Mouse (Mus musculus): ENCODE measurements around the gene Gm44596.

- TF ChIP-seq POLR2A (IDR thresholded peaks at IDR 0.05; ENCODE audit: insufficient read depth, low read depth, low read length) (no peak), CTCF (IDR thresholded peaks at IDR 0.05) (no peak), EP300 (IDR thresholded peaks at IDR 0.05; ENCODE audit: insufficient read depth, low read depth, low read length) (no peak)
These were observed 61.2 kb downstream of the Gm44596 start for GRCm38 (mm10) chr6:128436356-128437005.

Measured in heart, adult 2 months (tissue).